Mouse (Mus musculus): ENCODE results near the gene Vmn1r3. TPM values are rescaled to one million over a fixed set of nuclear protein-coding genes. Genes with fewer than 3 reads are reported as not detected.
"Not testable (repeated sequence)": the region's sequence is repeated elsewhere in the genome, so short reads cannot be mapped to it uniquely, and the experiment has no call there.

Vmn1r3 gene
- total RNA-seq, 2 experiments from 2014 or later, result not detected

DNA sequence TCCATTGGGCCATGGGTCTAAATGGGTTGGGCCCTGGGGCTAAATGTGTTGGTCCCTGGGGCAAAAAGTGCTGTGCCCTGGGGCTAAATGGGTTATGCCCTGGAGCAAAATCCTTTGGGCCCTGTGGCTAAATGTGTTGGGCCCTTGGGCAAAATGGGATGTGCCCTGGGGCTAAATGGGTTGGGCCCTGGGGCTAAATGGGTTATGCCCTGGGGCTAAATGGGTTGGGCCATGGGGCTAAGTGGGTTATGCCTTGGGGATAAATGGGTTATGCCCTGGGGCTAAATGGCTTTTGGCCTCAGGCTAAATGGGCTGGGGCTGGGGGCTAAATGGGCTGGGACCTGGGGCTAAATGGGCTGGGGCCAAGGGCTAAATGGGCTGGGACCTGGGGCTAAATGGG is 20.7 kb downstream of the Vmn1r3 start:
- intact Hi-C loops (cut with DNase I), result not testable (repeated sequence)
- peak in 1 of 2 experiments; percentile 18 for DNase-seq (ENCODE audit: extremely low spot score in 1 of 2, low spot score in 2 of 2)

DNA sequence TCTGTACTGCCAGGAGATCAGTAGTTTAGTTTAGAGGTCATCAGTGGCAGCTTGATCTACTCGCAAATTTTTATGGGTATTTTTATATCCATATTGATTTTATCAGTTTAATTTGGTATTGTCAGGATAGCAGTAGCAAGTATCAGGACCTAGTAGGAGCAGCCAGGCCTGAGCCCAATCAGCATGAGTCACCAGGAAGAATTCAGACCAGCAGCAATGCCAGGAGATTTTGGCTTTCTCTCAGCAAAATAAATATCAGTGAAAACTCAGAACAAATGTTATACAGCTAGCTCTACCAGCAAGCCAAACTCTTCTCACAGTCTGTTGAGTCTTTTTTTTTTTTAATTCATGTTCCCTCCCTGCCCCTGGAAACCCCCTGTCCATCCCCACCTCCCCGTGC is 31.8 kb downstream of the Vmn1r3 start:
- intact Hi-C loops (cut with DNase I), result not testable (repeated sequence)

DNA sequence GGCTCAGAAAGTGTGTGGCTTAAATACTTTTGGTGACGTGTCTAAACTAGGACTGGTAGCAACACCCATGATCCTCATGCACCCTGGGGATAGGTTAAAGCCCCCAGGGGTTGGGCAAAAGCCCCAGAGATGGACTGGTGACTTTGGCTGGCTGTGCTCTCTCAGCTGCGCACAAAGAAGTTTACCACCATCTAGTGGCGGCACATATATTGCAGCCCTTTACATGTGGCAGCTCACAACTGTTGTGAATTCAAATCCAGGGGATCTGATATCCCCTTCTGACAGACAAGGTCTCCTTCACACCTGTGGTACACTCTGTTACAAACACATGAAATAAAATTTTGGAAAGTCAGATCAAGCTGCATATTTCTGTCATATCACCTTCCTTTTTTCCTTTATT is 37.2 kb downstream of the Vmn1r3 start:
- DNase-seq (ENCODE audit: extremely low spot score in 1 of 2, low spot score in 2 of 2); intact Hi-C loops (cut with DNase I): not testable (repeated sequence)

More for the DNA sequence above, 31.8 kb downstream of the Vmn1r3 start:
- not testable (repeated sequence) for DNase-seq (ENCODE audit: extremely low spot score in 1 of 2, low spot score in 2 of 2)

Other genes with a start within 250 kb of the Vmn1r3 start
- gene Vmn1r2, start 18.0 kb downstream of the Vmn1r3 start, total RNA-seq (2021), result not detected

All from left cerebral cortex, postnatal 10 days (tissue).